Mouse (Mus musculus): Measurements from ENCODE around the gene Alkbh6. TPM values are rescaled to one million over a fixed set of nuclear protein-coding genes. Genes with fewer than 3 reads are reported as not detected.

Gene Alkbh6
- polyA plus RNA-seq, 1 experiment from 2014 or later = 72.1 TPM

DNA sequence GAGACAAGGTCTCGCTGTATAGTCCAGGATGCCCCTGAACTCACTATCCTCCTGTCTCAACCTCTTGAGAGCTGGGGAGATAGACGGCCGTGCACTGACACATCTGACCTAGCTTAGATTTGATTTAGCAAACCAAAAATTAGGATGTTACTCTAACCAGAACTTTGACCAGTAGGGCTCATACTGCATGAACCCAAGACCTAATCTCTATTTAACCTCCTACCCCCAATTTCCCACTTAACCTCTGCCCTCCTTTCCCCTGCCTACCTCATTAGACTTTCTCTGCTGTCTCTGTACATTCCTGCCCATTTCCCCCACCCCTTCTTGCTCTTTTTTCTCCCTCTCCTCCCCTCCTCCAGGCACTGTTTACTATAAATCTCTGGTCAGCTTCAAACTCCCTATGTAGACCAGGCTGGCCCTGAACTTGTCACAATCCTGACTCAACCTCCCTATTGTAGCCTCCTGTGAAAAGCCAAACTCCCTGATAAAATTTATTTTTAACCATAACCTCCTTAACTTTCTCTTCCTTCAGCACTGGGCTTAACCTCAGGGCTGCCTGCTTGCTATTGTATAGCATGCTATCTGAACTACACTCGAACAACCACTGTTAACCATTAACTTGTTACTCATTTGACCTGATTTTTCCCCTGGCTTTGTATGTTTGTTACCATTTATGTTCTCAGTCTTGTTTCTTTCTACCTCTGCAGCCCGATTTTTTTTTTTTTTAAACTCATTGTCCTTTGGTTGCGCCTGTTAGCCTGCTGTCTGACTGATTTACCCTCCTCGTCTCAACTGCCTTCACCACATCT is 50.1 kb downstream of the Alkbh6 start:
- Histone ChIP-seq H3K4me1 (ENCODE audit: insufficient read depth) (no peaks in the 10 kb centered on the region), H3K4me2 (no peak overlapping the region), H3K27ac (ENCODE audit: low read depth) (no peak overlapping the region), H3K9me3 (ENCODE audit: low read depth, low read length) (no peaks in the 10 kb centered on the region), H3K9ac (no peak overlapping the region), H3K36me3 (ENCODE audit: insufficient read depth) (0 out of 2 replicates have a peak, but pooled peaks cover 5% of the 10 kb centered on the region), H3K4me3 (ENCODE audit: low read depth, low read length) (no peak overlapping the region), H3K27me3 (ENCODE audit: insufficient read depth, low read length) (no peaks in the 10 kb centered on the region)
- no peak for TF ChIP-seq CTCF (IDR thresholded peaks at IDR 0.05; ENCODE audit: low read depth)
- ATAC-seq (ENCODE audit: insufficient read depth) (no peak), DNase-seq (no peak)
- 62% methylated on average over 7 of the region's 7 CpGs for WGBS

DNA sequence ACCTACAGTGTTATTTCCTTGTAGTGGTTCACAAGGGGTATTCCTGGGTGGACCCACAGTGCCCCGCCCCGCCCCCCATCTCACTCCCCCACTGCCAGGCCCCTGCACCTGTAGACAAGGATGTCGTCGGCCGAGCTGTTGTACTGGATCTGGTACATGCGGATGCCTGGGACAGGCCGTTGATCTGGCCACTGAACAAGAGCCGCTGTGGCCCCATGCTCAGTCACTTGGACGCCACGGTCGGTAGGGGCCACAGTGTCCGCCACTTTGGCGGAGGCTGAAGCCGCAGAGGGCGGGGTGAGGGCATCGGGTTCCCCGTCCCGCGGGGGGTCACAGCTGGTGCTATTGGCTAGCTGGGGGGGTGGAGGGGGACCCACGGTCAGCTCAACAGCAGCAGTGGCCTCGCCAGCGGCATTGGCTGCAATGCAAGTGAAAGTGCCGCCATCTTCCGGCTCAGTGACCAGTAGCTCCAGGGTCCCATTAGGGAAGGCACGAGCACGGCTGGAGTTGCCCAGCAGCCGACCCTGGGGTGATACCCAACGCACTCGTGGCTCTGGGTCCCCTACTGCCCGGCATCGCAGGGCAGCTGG is 50.9 kb downstream of the Alkbh6 start:
- DNase-seq (no peak), ATAC-seq (ENCODE audit: insufficient read depth) (no peak)
- Histone ChIP-seq H3K36me3 (ENCODE audit: insufficient read depth) (0 out of 2 replicates have a peak, but pooled peaks cover 5% of the 10 kb centered on the region), H3K4me1 (ENCODE audit: insufficient read depth) (no peaks in the 10 kb centered on the region), H3K4me2 (no peak overlapping the region), H3K9ac (no peak overlapping the region), H3K27me3 (ENCODE audit: insufficient read depth, low read length) (0 out of 2 replicates have a peak, but pooled peaks cover 3% of the 10 kb centered on the region), H3K4me3 (ENCODE audit: low read depth, low read length) (no peak overlapping the region), H3K9me3 (ENCODE audit: low read depth, low read length) (no peaks in the 10 kb centered on the region), H3K27ac (ENCODE audit: low read depth) (no peak overlapping the region)
- no peak for TF ChIP-seq CTCF (IDR thresholded peaks at IDR 0.05; ENCODE audit: low read depth)
- 77% methylated on average over 31 of the region's 31 CpGs for WGBS

DNA sequence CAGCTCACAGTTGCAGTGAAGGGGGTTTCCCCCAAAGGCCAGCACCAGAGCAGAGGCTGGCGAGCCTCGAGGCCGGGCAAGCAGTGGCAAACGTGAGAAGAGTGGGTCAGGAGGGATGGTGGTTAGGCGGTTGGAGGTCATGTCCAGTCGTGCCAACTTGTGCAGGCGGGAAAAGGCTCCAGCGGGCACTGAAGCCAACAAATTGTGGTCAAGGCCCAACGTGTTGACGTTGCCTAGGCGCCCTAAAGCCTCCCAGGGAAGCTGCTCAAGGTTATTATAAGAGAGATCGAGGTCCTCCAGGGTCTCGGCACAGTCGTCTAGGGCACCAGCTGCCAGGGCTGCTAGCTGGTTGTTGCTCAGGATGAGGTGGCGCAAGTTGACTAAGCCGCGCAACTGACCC is 51.5 kb downstream of the Alkbh6 start:
- Histone ChIP-seq H3K36me3 (ENCODE audit: insufficient read depth) (0 out of 2 replicates have a peak, but pooled peaks cover 5% of the 10 kb centered on the region), H3K4me3 (ENCODE audit: low read depth, low read length) (no peak overlapping the region), H3K9me3 (ENCODE audit: low read depth, low read length) (no peaks in the 10 kb centered on the region), H3K27me3 (ENCODE audit: insufficient read depth, low read length) (0 out of 2 replicates have a peak, but pooled peaks cover 3% of the 10 kb centered on the region), H3K4me2 (no peak overlapping the region), H3K4me1 (ENCODE audit: insufficient read depth) (no peaks in the 10 kb centered on the region), H3K9ac (no peak overlapping the region), H3K27ac (ENCODE audit: low read depth) (no peak overlapping the region)
- ATAC-seq (ENCODE audit: insufficient read depth) (no peak), DNase-seq (no peak)
- no peak for TF ChIP-seq CTCF (IDR thresholded peaks at IDR 0.05; ENCODE audit: low read depth)
- 86% methylated on average over 17 of the region's 17 CpGs for WGBS

GRCm38 (mm10) chr7:30362652-30363343 is 54.3 kb downstream of the Alkbh6 start, which contains the start of gene Lrfn3:
Gene Lrfn3, minus strand, starts transcription at chr7:30362772.
- Histone ChIP-seq H3K4me1 (ENCODE audit: insufficient read depth) (no peaks in the 10 kb centered on the region), H3K4me2 (peak within 1 kb of the TSS; percentile 69), H3K9me3 (ENCODE audit: low read depth, low read length) (no peaks in the 10 kb centered on the region), H3K4me3 (ENCODE audit: low read depth, low read length) (peak within 1 kb of the TSS; percentile 76), H3K36me3 (ENCODE audit: insufficient read depth) (no peaks in the 10 kb centered on the region), H3K27me3 (ENCODE audit: insufficient read depth, low read length) (0 out of 2 replicates have a peak, but pooled peaks cover 3% of the 10 kb centered on the region), H3K9ac (peak within 1 kb of the TSS; percentile 81), H3K27ac (ENCODE audit: low read depth) (no peak within 1 kb of the TSS)
- peak; percentile 70 for ATAC-seq (ENCODE audit: insufficient read depth)
- DNase-seq = peak; percentile 92
- no peak for TF ChIP-seq CTCF (IDR thresholded peaks at IDR 0.05; ENCODE audit: low read depth)
- under 1% methylated on average over 51 of the region's 55 CpGs for WGBS

DNA sequence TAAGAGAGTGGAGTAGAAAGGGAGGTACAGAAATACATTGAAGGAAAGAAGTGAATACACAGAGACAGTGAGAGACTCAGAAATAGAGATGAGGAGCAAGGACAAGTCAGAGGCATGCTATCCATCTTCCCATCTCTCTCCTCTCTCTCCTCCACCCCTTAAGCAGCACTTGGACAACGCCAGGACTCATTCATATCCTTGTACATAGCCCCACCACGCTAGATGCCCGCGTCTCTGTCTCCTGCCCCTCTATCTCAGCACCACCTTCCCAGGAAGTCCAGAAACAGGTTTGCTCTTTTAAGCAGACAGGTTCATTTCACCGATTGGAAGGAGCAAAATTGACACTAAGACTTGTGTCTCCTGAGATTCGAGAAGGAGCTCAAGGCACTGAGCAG is 54.8 kb downstream of the Alkbh6 start:
- Histone ChIP-seq H3K9me3 (ENCODE audit: low read depth, low read length) (no peaks in the 10 kb centered on the region), H3K4me2 (peak overlapping the region; percentile 69), H3K4me3 (ENCODE audit: low read depth, low read length) (peak overlapping the region; percentile 76), H3K27ac (ENCODE audit: low read depth) (no peak overlapping the region), H3K9ac (peak overlapping the region; percentile 81), H3K36me3 (ENCODE audit: insufficient read depth) (no peaks in the 10 kb centered on the region), H3K4me1 (ENCODE audit: insufficient read depth) (no peaks in the 10 kb centered on the region), H3K27me3 (ENCODE audit: insufficient read depth, low read length) (0 out of 2 replicates have a peak, but pooled peaks cover 3% of the 10 kb centered on the region)
- DNase-seq (no peak), ATAC-seq (ENCODE audit: insufficient read depth) (peak; percentile 39; the same call in 1 of the 2 replicates)
- WGBS = 53% methylated on average over 6 of the region's 6 CpGs
- TF ChIP-seq CTCF (IDR thresholded peaks at IDR 0.05; ENCODE audit: low read depth) = no peak

Other genes with a start within 250 kb of the Alkbh6 start
- 4.5 and 5.1 TPM in 2 replicates for gene Zfp82, start 235.8 kb upstream of the Alkbh6 start, polyA plus RNA-seq (2014; fragmentation: Nextera tagmentation; extraction: Ambion mirVana)
- gene Gm26920, start 218.3 kb upstream of the Alkbh6 start, polyA plus RNA-seq (2014; fragmentation: Nextera tagmentation; extraction: Ambion mirVana) = 1.7 and 2.0 TPM in 2 replicates
- gene Zfp566, start 218.2 kb upstream of the Alkbh6 start, polyA plus RNA-seq (2014; fragmentation: Nextera tagmentation; extraction: Ambion mirVana) = 10.3 and 10.9 TPM in 2 replicates
- gene Zfp260, start 213.9 kb upstream of the Alkbh6 start, polyA plus RNA-seq (2014; fragmentation: Nextera tagmentation; extraction: Ambion mirVana) = 120 and 128 TPM in 2 replicates
- gene Zfp382, start 186.8 kb upstream of the Alkbh6 start, polyA plus RNA-seq (2014; fragmentation: Nextera tagmentation; extraction: Ambion mirVana) = 8.1 and 9.1 TPM in 2 replicates
- 16.8 and 17.0 TPM in 2 replicates for gene Zfp146, start 139.0 kb upstream of the Alkbh6 start, polyA plus RNA-seq (2014; fragmentation: Nextera tagmentation; extraction: Ambion mirVana)
- 4.5 and 8.0 TPM in 2 replicates for gene Cox7a1, start 124.6 kb upstream of the Alkbh6 start, polyA plus RNA-seq (2014; fragmentation: Nextera tagmentation; extraction: Ambion mirVana)
- 78.3 and 80.3 TPM in 2 replicates for gene Capns1, start 109.9 kb upstream of the Alkbh6 start, polyA plus RNA-seq (2014; fragmentation: Nextera tagmentation; extraction: Ambion mirVana)
- gene Polr2i, start 76.8 kb upstream of the Alkbh6 start, polyA plus RNA-seq (2014; fragmentation: Nextera tagmentation; extraction: Ambion mirVana) = 187 and 192 TPM in 2 replicates
- 175 and 182 TPM in 2 replicates for gene Tbcb, start 76.4 kb upstream of the Alkbh6 start, polyA plus RNA-seq (2014; fragmentation: Nextera tagmentation; extraction: Ambion mirVana)
- gene Ovol3, start 73.0 kb upstream of the Alkbh6 start, polyA plus RNA-seq (2014; fragmentation: Nextera tagmentation; extraction: Ambion mirVana) = 0.26 TPM in 1 of 2 replicates, not detected in the other
- gene Thap8, start 28.6 kb upstream of the Alkbh6 start, polyA plus RNA-seq (2014; fragmentation: Nextera tagmentation; extraction: Ambion mirVana) = 0.26 and 0.30 TPM in 2 replicates
- gene Wdr62, start 28.3 kb upstream of the Alkbh6 start, polyA plus RNA-seq (2014; fragmentation: Nextera tagmentation; extraction: Ambion mirVana) = 16.3 and 17.1 TPM in 2 replicates
- 31.1 and 41.9 TPM in 2 replicates for gene Clip3, start 17.0 kb upstream of the Alkbh6 start, polyA plus RNA-seq (2014; fragmentation: Nextera tagmentation; extraction: Ambion mirVana)
- 21.9 and 23.2 TPM in 2 replicates for gene Syne4, start 6.1 kb downstream of the Alkbh6 start, polyA plus RNA-seq (2014; fragmentation: Nextera tagmentation; extraction: Ambion mirVana)
- not detected in 2 replicates for gene E130208F15Rik, start 13.0 kb downstream of the Alkbh6 start, polyA plus RNA-seq (2014; fragmentation: Nextera tagmentation; extraction: Ambion mirVana)
- gene Sdhaf1, start 15.2 kb downstream of the Alkbh6 start, polyA plus RNA-seq (2014; fragmentation: Nextera tagmentation; extraction: Ambion mirVana) = 21.3 and 22.7 TPM in 2 replicates
- gene Lrfn3, start 54.1 kb downstream of the Alkbh6 start, polyA plus RNA-seq (2014; fragmentation: Nextera tagmentation; extraction: Ambion mirVana) = 3.4 and 3.7 TPM in 2 replicates
- gene Tyrobp, start 105.0 kb downstream of the Alkbh6 start, polyA plus RNA-seq (2014; fragmentation: Nextera tagmentation; extraction: Ambion mirVana) = 46.0 and 46.8 TPM in 2 replicates
- gene Hcst, start 111.1 kb downstream of the Alkbh6 start, polyA plus RNA-seq (2014; fragmentation: Nextera tagmentation; extraction: Ambion mirVana) = 1.5 and 2.0 TPM in 2 replicates
- 1.7 and 2.0 TPM in 2 replicates for gene Nfkbid, start 113.0 kb downstream of the Alkbh6 start, polyA plus RNA-seq (2014; fragmentation: Nextera tagmentation; extraction: Ambion mirVana)
- 22.3 and 22.6 TPM in 2 replicates for gene Aplp1, start 136.8 kb downstream of the Alkbh6 start, polyA plus RNA-seq (2014; fragmentation: Nextera tagmentation; extraction: Ambion mirVana)
- not detected in 2 replicates for gene Kirrel2, start 149.0 kb downstream of the Alkbh6 start, polyA plus RNA-seq (2014; fragmentation: Nextera tagmentation; extraction: Ambion mirVana)
- 0.19 TPM in 1 of 2 replicates, not detected in the other for gene Nphs1, start 149.6 kb downstream of the Alkbh6 start, polyA plus RNA-seq (2014; fragmentation: Nextera tagmentation; extraction: Ambion mirVana)
- not detected in 2 replicates for gene Prodh2, start 184.9 kb downstream of the Alkbh6 start, polyA plus RNA-seq (2014; fragmentation: Nextera tagmentation; extraction: Ambion mirVana)
- gene Arhgap33, start 226.3 kb downstream of the Alkbh6 start, polyA plus RNA-seq (2014; fragmentation: Nextera tagmentation; extraction: Ambion mirVana) = 13.8 and 14.3 TPM in 2 replicates
- 24.9 and 26.0 TPM in 2 replicates for gene Hspb6, start 243.5 kb downstream of the Alkbh6 start, polyA plus RNA-seq (2014; fragmentation: Nextera tagmentation; extraction: Ambion mirVana)
- gene Proser3, start 243.6 kb downstream of the Alkbh6 start, polyA plus RNA-seq (2014; fragmentation: Nextera tagmentation; extraction: Ambion mirVana) = 18.3 and 18.7 TPM in 2 replicates

All from lung, embryonic 14.5 days (tissue).